Mouse (Mus musculus) midbrain, embryonic 10.5 days (tissue): Measurements from ENCODE around the gene Cog1. TPM values are rescaled to one million over a fixed set of nuclear protein-coding genes. Genes with fewer than 3 reads are reported as not detected.

ENCODE experiments used
- DNase-seq: peaks from one replicate; pipeline ENCODE4 v3.0.0-alpha.2; 2017; ENCODE audit warnings: low spot score
- H3K27ac ChIP-seq: fragments of 300-500 bp; sonication (generic); replicated peaks from 2 replicates; pipeline ENCODE4 v1.5.1; 2016; ENCODE audit warnings: mild to moderate bottlenecking
- H3K27me3 ChIP-seq: fragments of 300-500 bp; sonication (generic); 2 replicates; pipeline ENCODE4 v1.6.1; 2016; ENCODE audit warnings: low read depth, mild to moderate bottlenecking; ENCODE audit not compliant: poor library complexity, severe bottlenecking
- H3K36me3 ChIP-seq: fragments of 300-500 bp; sonication (generic); 2 replicates; pipeline ENCODE4 v1.6.1; 2016; ENCODE audit warnings: mild to moderate bottlenecking, moderate library complexity
- H3K4me1 ChIP-seq: fragments of 300-500 bp; sonication (generic); 2 replicates; pipeline ENCODE4 v1.6.1; 2016
- H3K4me3 ChIP-seq: fragments of 300-500 bp; sonication (generic); 2 replicates; pipeline ENCODE4 v1.5.1; 2016; ENCODE audit warnings: mild to moderate bottlenecking, moderate library complexity
- H3K9me3 ChIP-seq: fragments of 300-500 bp; sonication (generic); replicated peaks from 2 replicates; pipeline ENCODE4 v1.6.1; 2016; ENCODE audit warnings: mild to moderate bottlenecking
- WGBS: fragments of 180-500 bp; shearing (Covaris S2); methylation state at CpG from one replicate; pipeline ENCODE4 v1.1.7; 2016; 5-methylcytosine and 5-hydroxymethylcytosine counted together
- polyA plus RNA-seq: library from polyadenylated mRNA; unstranded; fragments of >200 nt; fragmentation: Nextera tagmentation; extraction: Ambion mirVana; gene quantifications from 2 replicates; pipeline ENCODE4 v1.2.1, GENCODE M21; 2016

The Cog1 gene
- polyA plus RNA-seq, 1 experiment from 2014 or later, result 23.1 TPM

GRCm38 (mm10) chr11:113677378-113677777 is 28.4 kb downstream of the Cog1 start:
- 96% methylated on average over 2 of the region's 2 CpGs for WGBS
- Histone ChIP-seq H3K36me3 (peaks cover 55% of the 10 kb centered on the region), H3K4me3 (no peak overlapping the region), H3K4me1 (peaks cover 16% of the 10 kb centered on the region), H3K9me3 (no peaks in the 10 kb centered on the region), H3K27me3 (no peaks in the 10 kb centered on the region), H3K27ac (no peak overlapping the region)
- no peak for DNase-seq

- 92% methylated on average over 8 of the region's 8 CpGs for WGBS
- Histone ChIP-seq H3K36me3 (peaks cover 45% of the 10 kb centered on the region), H3K27me3 (no peaks in the 10 kb centered on the region), H3K4me3 (no peak overlapping the region), H3K4me1 (peaks cover 22% of the 10 kb centered on the region), H3K27ac (no peak overlapping the region), H3K9me3 (no peaks in the 10 kb centered on the region)
- DNase-seq, result no peak
These were observed 29.4 kb downstream of the Cog1 start for GRCm38 (mm10) chr11:113678373-113678772.

GRCm38 (mm10) chr11:113680954-113681353 is 32.0 kb downstream of the Cog1 start:
- Histone ChIP-seq H3K27me3 (no peaks in the 10 kb centered on the region), H3K36me3 (peaks cover 19% of the 10 kb centered on the region), H3K4me1 (peaks cover 36% of the 10 kb centered on the region), H3K27ac (no peak overlapping the region), H3K4me3 (no peak overlapping the region), H3K9me3 (no peaks in the 10 kb centered on the region)
- no peak for DNase-seq
- WGBS, result 86% methylated on average over 2 of the region's 2 CpGs

- no peaks in the 10 kb centered on the region for H3K9me3 ChIP-seq
- H3K36me3 ChIP-seq, result peaks cover 9% of the 10 kb centered on the region
- peak overlapping the region; percentile 93 for H3K4me3 ChIP-seq
- peaks cover 44% of the 10 kb centered on the region for H3K4me1 ChIP-seq
- H3K27me3 ChIP-seq, result no peaks in the 10 kb centered on the region
- no peak for DNase-seq
- no peak overlapping the region for H3K27ac ChIP-seq
These were observed 33.0 kb downstream of the Cog1 start for GRCm38 (mm10) chr11:113681979-113682378.

GRCm38 (mm10) chr11:113682897-113683626 is 34.1 kb downstream of the Cog1 start:
- H3K9me3 ChIP-seq, result no peaks in the 10 kb centered on the region
- H3K4me1 ChIP-seq, result peaks cover 52% of the 10 kb centered on the region
- DNase-seq, result peak; percentile 74
- H3K27ac ChIP-seq, result peak overlapping the region; percentile 96
- H3K36me3 ChIP-seq, result peaks cover 6% of the 10 kb centered on the region
- WGBS, result 2% methylated on average over 38 of the region's 38 CpGs
- H3K27me3 ChIP-seq, result no peaks in the 10 kb centered on the region
- peak overlapping the region; percentile 93 for H3K4me3 ChIP-seq

- Histone ChIP-seq H3K36me3 (peaks cover 11% of the 10 kb centered on the region), H3K9me3 (no peaks in the 10 kb centered on the region), H3K4me1 (peaks cover 52% of the 10 kb centered on the region), H3K4me3 (peak overlapping the region; percentile 93), H3K27ac (peak overlapping the region; percentile 96), H3K27me3 (no peaks in the 10 kb centered on the region)
- no peak for DNase-seq
- WGBS, result 0% methylated on average over 34 of the region's 38 CpGs
These were observed 34.6 kb downstream of the Cog1 start for GRCm38 (mm10) chr11:113683627-113683956.

- peak; percentile 97 for DNase-seq
- WGBS, result under 1% methylated on average over 73 of the region's 73 CpGs
- peaks cover 52% of the 10 kb centered on the region for H3K4me1 ChIP-seq
These were observed 35.2 kb downstream of the Cog1 start, which contains the start of the genes Fam104a and D11Wsu47e for GRCm38 (mm10) chr11:113683957-113684706. Gene Fam104a (minus strand): TSS chr11:113684155. Gene D11Wsu47e (plus strand): TSS chr11:113684412.

GRCm38 (mm10) chr11:113684707-113685426 is 35.9 kb downstream of the Cog1 start:
- 44% methylated on average over 25 of the region's 25 CpGs for WGBS
- no peaks in the 10 kb centered on the region for H3K9me3 ChIP-seq
- H3K4me3 ChIP-seq, result peak overlapping the region; percentile 93
- H3K36me3 ChIP-seq, result peaks cover 24% of the 10 kb centered on the region
- no peaks in the 10 kb centered on the region for H3K27me3 ChIP-seq
- H3K4me1 ChIP-seq, result peaks cover 52% of the 10 kb centered on the region
- no peak for DNase-seq
- H3K27ac ChIP-seq, result peak overlapping the region; percentile 96

More at GRCm38 (mm10) chr11:113683957-113684706, 35.2 kb downstream of the Cog1 start, which contains the start of the genes Fam104a and D11Wsu47e:
- peak within 1 kb of the TSS; percentile 96 for H3K27ac ChIP-seq
- H3K4me3 ChIP-seq, result peak within 1 kb of the TSS; percentile 93
- H3K9me3 ChIP-seq, result no peaks in the 10 kb centered on the region
- peaks cover 17% of the 10 kb centered on the region for H3K36me3 ChIP-seq
- H3K27me3 ChIP-seq, result no peaks in the 10 kb centered on the region

- Histone ChIP-seq H3K27ac (peak overlapping the region; percentile 79), H3K4me3 (peak overlapping the region; percentile 0; the same call in 1 of the 2 replicates), H3K36me3 (peaks cover 46% of the 10 kb centered on the region), H3K4me1 (peaks cover 48% of the 10 kb centered on the region), H3K27me3 (no peaks in the 10 kb centered on the region), H3K9me3 (no peaks in the 10 kb centered on the region)
- peak; percentile 41 for DNase-seq
- WGBS, result 56% methylated on average over 2 of the region's 2 CpGs
These were observed 38.1 kb downstream of the Cog1 start for GRCm38 (mm10) chr11:113687031-113687430.

GRCm38 (mm10) chr11:113690506-113690905 is 41.5 kb downstream of the Cog1 start:
- Histone ChIP-seq H3K9me3 (no peaks in the 10 kb centered on the region; the same call in 1 of the 2 replicates), H3K27me3 (no peaks in the 10 kb centered on the region), H3K36me3 (peaks cover 80% of the 10 kb centered on the region), H3K4me1 (peaks cover 28% of the 10 kb centered on the region), H3K27ac (no peak overlapping the region), H3K4me3 (no peak overlapping the region)
- DNase-seq, result no peak
- WGBS, result 96% methylated on average over 12 of the region's 12 CpGs

- DNase-seq, result no peak
- H3K4me3 ChIP-seq, result no peak overlapping the region
- peaks cover 88% of the 10 kb centered on the region for H3K36me3 ChIP-seq
- H3K27me3 ChIP-seq, result no peaks in the 10 kb centered on the region
- peaks cover 23% of the 10 kb centered on the region for H3K4me1 ChIP-seq
- H3K9me3 ChIP-seq, result no peaks in the 10 kb centered on the region; the same call in 1 of the 2 replicates
- no peak overlapping the region for H3K27ac ChIP-seq
- 92% methylated on average over 5 of the region's 5 CpGs for WGBS
These were observed 42.3 kb downstream of the Cog1 start for GRCm38 (mm10) chr11:113691318-113691717.

- Histone ChIP-seq H3K4me3 (no peak overlapping the region), H3K9me3 (no peaks in the 10 kb centered on the region; the same call in 1 of the 2 replicates), H3K36me3 (peaks cover 94% of the 10 kb centered on the region), H3K4me1 (peaks cover 18% of the 10 kb centered on the region), H3K27ac (no peak overlapping the region), H3K27me3 (no peaks in the 10 kb centered on the region)
- 82% methylated on average over 3 of the region's 3 CpGs for WGBS
- no peak for DNase-seq
These were observed 42.9 kb downstream of the Cog1 start for GRCm38 (mm10) chr11:113691851-113692250.
